Mouse (Mus musculus): Measurements from ENCODE around the gene Mpv17l. TPM values are rescaled to one million over a fixed set of nuclear protein-coding genes. Genes with fewer than 3 reads are reported as not detected.
A peak's percentile ranks its signal among the peaks of the same experiment; 100 is the strongest.

Mpv17l gene
- polyA plus RNA-seq, 1 experiment = 2.9 TPM

DNA sequence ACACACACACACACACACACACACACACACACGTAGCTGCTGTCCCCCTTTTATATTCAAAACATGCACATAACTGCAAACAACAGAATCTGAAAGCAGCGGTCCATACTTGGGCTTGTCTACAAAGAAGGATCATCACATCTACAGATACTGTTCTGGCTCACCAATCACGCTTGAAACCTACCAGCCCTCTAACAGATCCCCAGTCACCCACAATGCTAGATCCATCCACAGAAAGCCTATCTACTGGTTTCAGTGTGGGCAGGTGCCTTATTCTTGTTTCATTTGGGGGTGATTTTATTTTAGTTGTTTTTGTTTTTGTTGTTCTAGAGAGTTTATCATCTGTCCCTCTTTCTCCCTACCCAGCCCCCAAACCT lies 83.2 kb downstream of the Mpv17l start:
- no peaks in the 10 kb centered on the region for H3K27me3 ChIP-seq (ENCODE audit: control insufficient read depth, insufficient read depth, low read length)
- no peak for TF ChIP-seq CTCF (IDR thresholded peaks at IDR 0.05; ENCODE audit: control insufficient read depth, insufficient read depth, insufficient replicate concordance, low read depth, low read length)
- TF ChIP-seq POLR2A (IDR thresholded peaks at IDR 0.05; ENCODE audit: control insufficient read depth, low read depth, low read length) = no peak
- H3K4me3 ChIP-seq (ENCODE audit: control insufficient read depth, low read depth, low read length) = peak overlapping the region; percentile 80
- H3K27ac ChIP-seq (ENCODE audit: control insufficient read depth, insufficient read depth, low read depth, low read length) = no peak overlapping the region
- peaks cover 3% of the 10 kb centered on the region; the same call in 1 of the 2 replicates for H3K4me1 ChIP-seq (ENCODE audit: control insufficient read depth, insufficient read depth, low read length)
- no peaks in the 10 kb centered on the region for H3K36me3 ChIP-seq (ENCODE audit: control insufficient read depth, insufficient read depth, low read length)

DNA sequence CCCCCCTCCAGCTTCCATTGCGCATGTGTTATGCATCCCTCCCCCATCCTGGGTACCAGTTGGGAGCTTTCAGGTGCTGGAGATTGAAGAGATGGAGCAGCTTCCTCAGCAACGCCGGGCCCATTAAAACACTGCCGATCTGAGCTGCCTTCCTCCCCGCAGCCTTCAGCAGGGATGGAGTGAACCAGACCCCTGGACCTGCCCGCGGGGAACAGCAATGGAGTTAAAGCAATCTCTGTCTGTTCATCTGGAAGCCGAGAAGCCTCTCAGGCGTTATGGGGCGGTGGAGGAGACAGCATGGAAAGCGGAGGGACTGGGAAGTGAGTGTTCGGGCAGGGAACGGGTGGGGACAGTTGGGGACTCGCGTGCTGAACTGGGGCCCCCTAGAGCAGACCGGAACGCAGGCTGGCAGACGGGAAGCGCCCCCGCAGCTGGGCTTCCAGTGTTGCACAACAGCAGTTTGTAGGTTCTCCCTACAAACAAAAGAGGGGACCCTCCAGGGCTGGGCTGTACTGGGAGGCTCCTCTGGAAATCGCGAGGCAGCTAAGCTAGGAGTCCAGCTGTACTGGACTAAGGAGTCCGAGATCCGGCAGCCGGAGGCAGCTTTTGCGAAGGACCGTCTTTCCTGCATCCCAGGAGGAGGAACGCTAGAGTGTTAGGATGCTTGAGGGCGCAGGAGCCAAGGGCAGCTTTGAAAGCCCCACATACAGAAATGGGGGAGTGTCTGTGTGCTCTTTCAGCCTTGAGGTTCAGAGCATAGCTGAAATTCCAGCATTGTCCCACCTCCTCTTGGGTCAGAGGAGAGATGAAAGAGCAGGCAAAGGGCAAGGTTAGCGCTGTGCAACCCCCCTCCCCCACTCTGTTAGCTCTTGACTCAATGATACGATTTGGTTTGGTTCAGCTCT lies 83.9 kb downstream of the Mpv17l start, which contains the start of the genes 2900011O08Rik and Ifitm7:
2900011O08Rik (plus strand) TSS at position 31 of the 905 bp plus-strand sequence.
Ifitm7 (minus strand) TSS at position 315 of the 905 bp plus-strand sequence.
- Histone ChIP-seq H3K27ac (ENCODE audit: control insufficient read depth, insufficient read depth, low read depth, low read length) (peak within 1 kb of the TSS; percentile 45; the same call in 1 of the 2 replicates), H3K4me3 (ENCODE audit: control insufficient read depth, low read depth, low read length) (peak within 1 kb of the TSS; percentile 80), H3K36me3 (ENCODE audit: control insufficient read depth, insufficient read depth, low read length) (no peaks in the 10 kb centered on the region), H3K4me1 (ENCODE audit: control insufficient read depth, insufficient read depth, low read length) (peaks cover 3% of the 10 kb centered on the region; the same call in 1 of the 2 replicates), H3K27me3 (ENCODE audit: control insufficient read depth, insufficient read depth, low read length) (no peaks in the 10 kb centered on the region)
- TF ChIP-seq POLR2A (IDR thresholded peaks at IDR 0.05; ENCODE audit: control insufficient read depth, low read depth, low read length) = peak; percentile 63; the same call in 1 of the 2 replicates
- no peak for TF ChIP-seq CTCF (IDR thresholded peaks at IDR 0.05; ENCODE audit: control insufficient read depth, insufficient read depth, insufficient replicate concordance, low read depth, low read length)

DNA sequence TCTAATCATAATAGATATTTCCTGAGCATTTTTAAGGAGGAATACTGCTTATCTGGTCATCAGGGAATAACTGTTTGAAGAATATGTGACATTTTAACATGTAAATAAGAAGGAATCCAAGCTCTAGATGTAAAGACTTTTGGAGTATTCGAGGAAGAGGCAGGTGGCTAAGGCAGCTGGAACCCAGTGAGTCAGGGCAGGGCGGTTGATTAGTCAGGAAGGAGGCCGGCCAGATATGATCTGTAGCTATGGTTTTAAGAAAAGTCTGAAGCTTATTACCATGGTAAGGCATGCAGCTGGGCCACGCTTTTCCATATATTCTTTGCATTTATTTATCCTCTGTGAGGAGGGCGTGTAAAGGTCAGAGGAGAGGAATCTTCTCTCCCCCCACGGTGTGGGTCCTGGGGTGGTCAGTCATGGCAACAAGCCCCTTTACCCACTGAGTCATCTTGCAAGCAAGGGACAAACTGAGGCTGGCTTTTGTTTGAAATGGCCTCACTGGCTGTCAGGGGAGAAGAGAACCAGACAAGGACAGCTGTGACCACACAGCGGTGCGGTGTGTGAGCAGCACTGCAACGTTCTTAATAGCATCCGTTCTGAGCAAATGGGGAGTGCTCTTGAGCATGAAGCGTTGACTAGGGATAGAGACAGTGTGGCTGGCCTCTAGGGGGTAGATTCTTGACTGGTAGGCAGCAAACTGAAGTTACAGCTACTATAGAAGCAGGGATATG lies 89.7 kb downstream of the Mpv17l start:
- TF ChIP-seq CTCF (IDR thresholded peaks at IDR 0.05; ENCODE audit: control insufficient read depth, insufficient read depth, insufficient replicate concordance, low read depth, low read length) = no peak
- no peak for TF ChIP-seq POLR2A (IDR thresholded peaks at IDR 0.05; ENCODE audit: control insufficient read depth, low read depth, low read length)
- Histone ChIP-seq H3K36me3 (ENCODE audit: control insufficient read depth, insufficient read depth, low read length) (no peaks in the 10 kb centered on the region), H3K27ac (ENCODE audit: control insufficient read depth, insufficient read depth, low read depth, low read length) (no peak overlapping the region), H3K4me1 (ENCODE audit: control insufficient read depth, insufficient read depth, low read length) (no peaks in the 10 kb centered on the region), H3K27me3 (ENCODE audit: control insufficient read depth, insufficient read depth, low read length) (no peaks in the 10 kb centered on the region), H3K4me3 (ENCODE audit: control insufficient read depth, low read depth, low read length) (no peak overlapping the region)

DNA sequence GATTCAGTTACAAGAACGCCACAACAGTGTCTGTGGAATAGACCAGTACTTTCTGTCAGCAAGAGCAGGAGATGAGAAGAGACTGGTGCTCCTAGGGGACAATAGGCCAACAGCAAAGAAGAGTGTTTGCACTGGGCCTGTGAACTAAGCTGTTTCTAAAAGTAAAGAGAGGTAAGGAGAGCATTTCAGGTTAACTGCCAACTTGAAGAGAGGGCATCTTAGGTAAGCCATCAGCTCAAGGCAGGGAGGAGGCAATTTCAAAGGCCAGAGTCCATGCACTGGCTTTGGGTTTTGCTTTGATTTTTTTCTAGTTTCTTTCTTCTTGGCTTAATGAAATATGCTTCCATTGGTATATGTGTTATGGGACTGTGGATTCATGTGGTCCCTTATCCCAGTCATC lies 91.1 kb downstream of the Mpv17l start:
- H3K4me1 ChIP-seq (ENCODE audit: control insufficient read depth, insufficient read depth, low read length) = no peaks in the 10 kb centered on the region
- H3K27me3 ChIP-seq (ENCODE audit: control insufficient read depth, insufficient read depth, low read length) = no peaks in the 10 kb centered on the region
- H3K4me3 ChIP-seq (ENCODE audit: control insufficient read depth, low read depth, low read length) = no peak overlapping the region
- no peak overlapping the region for H3K27ac ChIP-seq (ENCODE audit: control insufficient read depth, insufficient read depth, low read depth, low read length)
- no peaks in the 10 kb centered on the region for H3K36me3 ChIP-seq (ENCODE audit: control insufficient read depth, insufficient read depth, low read length)
- TF ChIP-seq POLR2A (IDR thresholded peaks at IDR 0.05; ENCODE audit: control insufficient read depth, low read depth, low read length) (no peak), CTCF (IDR thresholded peaks at IDR 0.05; ENCODE audit: control insufficient read depth, insufficient read depth, insufficient replicate concordance, low read depth, low read length) (no peak)

DNA sequence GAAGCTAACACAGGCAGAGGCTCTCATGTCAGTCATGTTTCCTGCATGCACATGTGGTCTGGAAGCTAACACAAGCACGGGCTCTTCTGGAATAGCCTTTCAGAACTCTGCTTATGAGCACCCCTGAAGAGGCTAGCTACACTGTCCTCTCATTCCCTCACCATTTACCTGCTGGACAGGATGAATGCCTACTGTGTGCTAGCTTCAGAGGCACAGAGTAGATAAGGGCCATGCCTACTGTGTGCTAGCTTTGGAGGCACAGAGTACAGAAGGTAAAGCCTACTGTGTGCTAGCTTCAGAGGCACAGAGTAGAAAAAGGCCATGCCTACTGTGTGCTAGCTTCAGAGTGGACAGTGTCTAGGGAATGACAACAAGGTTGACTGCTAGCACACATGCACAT lies 91.5 kb downstream of the Mpv17l start:
- H3K36me3 ChIP-seq (ENCODE audit: control insufficient read depth, insufficient read depth, low read length) = no peaks in the 10 kb centered on the region
- no peaks in the 10 kb centered on the region for H3K4me1 ChIP-seq (ENCODE audit: control insufficient read depth, insufficient read depth, low read length)
- no peak overlapping the region for H3K27ac ChIP-seq (ENCODE audit: control insufficient read depth, insufficient read depth, low read depth, low read length)
- no peak overlapping the region for H3K4me3 ChIP-seq (ENCODE audit: control insufficient read depth, low read depth, low read length)
- TF ChIP-seq CTCF (IDR thresholded peaks at IDR 0.05; ENCODE audit: control insufficient read depth, insufficient read depth, insufficient replicate concordance, low read depth, low read length) (no peak), POLR2A (IDR thresholded peaks at IDR 0.05; ENCODE audit: control insufficient read depth, low read depth, low read length) (no peak)
- no peaks in the 10 kb centered on the region for H3K27me3 ChIP-seq (ENCODE audit: control insufficient read depth, insufficient read depth, low read length)

Other genes with a start within 250 kb of the Mpv17l start
- gene Parn, start 235.0 kb upstream of the Mpv17l start, polyA plus RNA-seq (2012; rRNA removed) = 17.0 and 21.7 TPM in 2 replicates
- gene Bfar, start 231.3 kb upstream of the Mpv17l start, polyA plus RNA-seq (2012; rRNA removed) = 12.2 and 13.0 TPM in 2 replicates
- gene 3110001I22Rik, start 231.2 kb upstream of the Mpv17l start, polyA plus RNA-seq (2012; rRNA removed) = 0.70 and 1.1 TPM in 2 replicates
- gene Pla2g10, start 172.2 kb upstream of the Mpv17l start, polyA plus RNA-seq (2012; rRNA removed) = 176 and 193 TPM in 2 replicates
- 5.4 and 6.3 TPM in 2 replicates for gene Rrn3, start 122.5 kb upstream of the Mpv17l start, polyA plus RNA-seq (2012; rRNA removed)
- 21.6 and 25.7 TPM in 2 replicates for gene Ntan1, start 84.3 kb upstream of the Mpv17l start, polyA plus RNA-seq (2012; rRNA removed)
- gene Pdxdc1, start within 50 bp of the Mpv17l start, polyA plus RNA-seq (2012; rRNA removed) = 180 and 182 TPM in 2 replicates
- gene 2900011O08Rik, start 83.4 kb downstream of the Mpv17l start, polyA plus RNA-seq (2012; rRNA removed) = 17.3 and 20.2 TPM in 2 replicates
- 226 and 269 TPM in 2 replicates for gene Ifitm7, start 83.7 kb downstream of the Mpv17l start, polyA plus RNA-seq (2012; rRNA removed)

All from testis, adult 2 months (tissue).